Mouse (Mus musculus) spleen, postnatal 14 days (tissue): ENCODE results near the gene Slc12a3.

Experiments
- DNase-seq, 2 experiments: peaks; one replicate each; pipeline ENCODE4 v3.0.0; 2021 to 2022; ENCODE audit warnings: low spot score in 2 of 2

The Slc12a3 gene

GRCm38 (mm10) chr8:94328932-94329728 is at the start of gene Slc12a3:
TSS of gene Slc12a3 (plus strand) at chr8:94329201.
- no peak for DNase-seq

DNA sequence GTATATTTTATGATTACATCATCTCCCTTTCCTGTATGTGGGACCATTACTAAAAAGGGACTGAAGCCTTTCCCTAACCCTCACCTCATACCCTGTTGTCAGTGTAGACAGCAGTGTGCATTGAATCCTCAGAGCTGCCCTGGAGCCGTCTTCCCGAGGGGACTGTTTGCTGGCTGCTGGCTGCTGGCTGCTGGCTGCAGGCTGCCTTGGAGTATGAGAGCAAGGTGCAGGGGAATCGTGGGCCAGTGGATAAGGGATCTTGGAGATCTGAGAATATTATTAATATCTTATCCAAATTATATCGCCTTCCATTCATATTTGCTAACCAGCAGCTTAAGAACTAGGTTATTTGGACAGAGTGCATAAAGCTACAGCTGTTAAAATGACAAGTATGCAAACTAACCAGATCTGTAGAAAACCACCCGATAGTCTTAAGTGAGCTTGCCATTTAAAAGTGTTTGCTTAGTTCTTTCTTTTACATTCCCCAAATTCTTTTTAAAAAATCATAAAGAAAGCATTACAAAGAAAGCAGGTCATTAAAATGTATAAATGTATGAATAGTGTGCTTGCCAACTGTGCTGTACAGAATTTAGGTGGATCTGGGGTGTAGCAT is 48.9 kb upstream of the Slc12a3 start:
- no peak for DNase-seq

GRCm38 (mm10) chr8:94282453-94282985 is 46.5 kb upstream of the Slc12a3 start:
- DNase-seq, result no peak

DNA sequence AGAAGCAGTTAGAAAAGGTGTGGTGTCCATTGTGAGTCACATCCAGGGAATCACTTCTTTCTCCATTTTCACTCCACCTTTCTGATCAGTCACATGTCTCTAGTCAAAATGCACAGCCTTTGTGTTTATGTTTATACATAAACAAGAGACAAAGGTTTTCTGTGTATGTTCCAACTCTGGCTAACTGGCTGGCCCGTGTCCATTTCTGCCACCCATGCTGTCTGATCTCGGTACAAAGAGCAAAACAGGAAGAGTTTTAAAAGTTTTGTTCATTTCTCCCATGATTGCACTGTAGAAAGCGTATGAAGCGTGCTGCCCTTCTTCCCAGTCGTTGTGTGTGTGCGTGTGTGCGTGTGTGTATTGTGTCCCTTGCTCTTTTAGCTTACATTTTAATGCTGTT is 44.8 kb upstream of the Slc12a3 start:
- no peak for DNase-seq

- DNase-seq, result no peak
Measured at GRCm38 (mm10) chr8:94290606-94291005, 38.4 kb upstream of the Slc12a3 start.

DNA sequence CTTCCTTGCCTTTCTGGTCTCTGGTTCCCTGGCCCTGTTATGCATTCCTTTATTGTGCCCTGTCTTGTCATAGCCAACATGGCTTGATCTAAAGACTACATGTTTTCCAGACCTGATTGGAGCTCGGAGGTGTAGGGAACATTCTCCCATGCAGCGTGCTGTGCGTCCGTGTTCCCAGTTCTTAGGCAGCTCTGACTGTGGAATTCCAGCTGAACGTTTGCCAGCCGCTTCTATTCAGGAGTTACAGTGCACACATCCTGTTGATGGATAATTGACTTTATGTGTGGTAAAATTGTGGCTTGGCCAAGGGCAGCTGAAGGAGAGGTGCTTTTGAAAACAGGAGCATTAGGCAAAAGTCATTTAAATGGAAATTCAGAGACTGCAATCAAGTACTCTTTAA is 36.9 kb upstream of the Slc12a3 start:
- DNase-seq, result no peak

DNA sequence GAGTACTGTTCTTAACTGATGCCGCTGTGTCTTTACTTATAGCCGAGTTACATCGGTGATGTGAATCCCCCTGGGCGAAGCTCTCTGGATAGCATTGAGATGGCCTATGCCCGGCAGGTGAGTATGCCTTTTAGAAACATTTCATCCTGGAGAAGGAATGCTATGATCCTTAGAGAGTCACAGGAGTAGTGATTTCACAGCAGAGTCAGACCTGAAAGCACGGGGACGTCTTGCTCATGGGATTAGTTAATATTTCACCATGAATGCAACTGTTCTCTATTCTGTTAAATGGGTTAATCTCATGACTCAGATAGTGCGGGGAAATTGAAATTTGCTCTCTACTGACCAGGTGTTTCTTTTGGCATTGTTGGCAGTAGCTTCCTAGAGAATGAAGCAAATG is 36.4 kb upstream of the Slc12a3 start:
- DNase-seq, result no peak

DNA sequence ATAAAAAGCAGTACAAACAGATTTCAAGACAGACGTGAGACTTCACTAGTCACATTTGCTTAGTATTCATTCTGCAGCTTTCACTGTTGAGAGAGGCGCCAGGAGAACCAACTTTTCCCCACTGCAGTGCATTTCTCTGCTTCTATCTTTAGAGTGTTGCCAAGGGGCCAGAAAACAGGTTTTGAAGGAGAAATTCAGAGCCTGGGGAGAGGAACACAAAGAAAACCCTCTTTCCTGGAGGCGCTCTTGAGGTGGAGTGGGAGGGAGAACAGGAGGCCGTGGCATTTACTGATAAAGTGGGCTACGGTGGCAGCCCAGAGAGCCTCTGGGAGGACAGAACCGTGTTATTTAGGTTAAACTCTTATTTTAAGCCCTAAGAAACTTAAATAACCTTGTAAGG is 33.3 kb upstream of the Slc12a3 start:
- no peak for DNase-seq

- no peak for DNase-seq
Measured at GRCm38 (mm10) chr8:94296312-94296991, 32.5 kb upstream of the Slc12a3 start.

- no peak for DNase-seq
Measured at GRCm38 (mm10) chr8:94297101-94297500, 31.9 kb upstream of the Slc12a3 start.

DNA sequence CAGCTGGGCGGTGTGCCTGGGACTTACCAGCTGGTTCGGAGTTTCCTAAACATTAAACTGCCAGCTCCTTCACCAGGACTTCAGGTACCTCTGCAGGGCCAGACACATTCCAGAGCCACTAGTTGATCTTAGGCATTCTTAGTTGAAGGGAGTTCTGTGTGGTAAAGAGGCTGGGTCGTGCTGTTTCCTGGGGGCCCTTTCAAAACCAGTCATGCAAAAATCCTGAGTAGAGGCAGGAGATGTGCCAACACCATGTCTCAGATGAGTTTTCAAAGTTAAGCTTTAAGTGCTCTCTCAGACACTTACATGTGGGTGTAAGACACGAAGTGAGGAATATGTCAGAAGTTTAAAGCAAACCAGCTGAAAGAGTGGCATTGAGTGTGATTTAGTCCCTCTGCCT is 28.2 kb upstream of the Slc12a3 start:
- no peak for DNase-seq

GRCm38 (mm10) chr8:94304412-94304811 is 24.6 kb upstream of the Slc12a3 start:
- DNase-seq, result no peak

DNA sequence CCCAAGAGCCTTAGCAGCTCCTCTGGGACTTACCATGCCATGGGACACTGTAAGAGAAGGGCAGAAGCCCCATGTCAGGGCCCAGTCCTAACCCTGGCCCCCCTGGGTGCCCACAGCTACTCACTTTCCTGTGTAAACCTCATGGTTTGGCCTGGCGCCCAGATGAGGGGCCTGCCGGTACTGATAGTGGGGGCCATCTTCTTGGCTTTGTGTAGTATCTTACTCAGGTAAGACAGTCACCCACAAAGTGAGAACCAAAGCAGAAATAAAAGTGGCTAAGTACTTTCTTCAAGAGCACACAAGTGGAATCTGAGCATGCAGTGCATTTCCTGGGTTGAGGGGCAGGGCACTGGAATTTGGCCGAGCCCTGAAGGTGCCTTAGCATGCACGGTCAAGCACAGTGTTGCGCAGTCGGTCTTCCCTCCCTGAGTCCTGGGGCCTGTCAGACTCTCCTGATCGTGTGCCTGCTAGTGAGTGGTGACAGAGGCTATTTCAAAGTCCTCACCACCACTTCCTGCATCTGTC is 21.9 kb upstream of the Slc12a3 start:
- peak in 1 of 2 experiments; percentile 28 for DNase-seq

DNA sequence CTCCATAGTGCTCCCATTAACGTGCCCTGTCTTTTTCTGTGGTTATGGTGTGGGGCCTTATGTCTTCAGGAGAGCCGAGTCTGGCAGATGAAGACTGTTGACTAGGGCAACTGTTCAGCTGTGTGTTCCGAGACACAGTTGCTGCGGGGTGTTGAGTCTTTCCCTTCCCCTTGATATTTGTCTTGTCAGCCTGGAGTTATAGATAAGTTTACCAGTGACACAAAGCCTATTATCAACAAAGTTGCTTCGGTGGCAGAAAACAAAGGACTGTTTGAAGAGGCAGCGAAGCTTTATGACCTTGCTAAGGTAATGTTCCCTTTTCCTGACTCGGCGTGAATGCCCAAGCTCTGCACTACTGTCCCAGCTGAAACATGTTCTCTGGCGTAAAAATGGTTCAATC is 21.3 kb upstream of the Slc12a3 start:
- no peak for DNase-seq

DNA sequence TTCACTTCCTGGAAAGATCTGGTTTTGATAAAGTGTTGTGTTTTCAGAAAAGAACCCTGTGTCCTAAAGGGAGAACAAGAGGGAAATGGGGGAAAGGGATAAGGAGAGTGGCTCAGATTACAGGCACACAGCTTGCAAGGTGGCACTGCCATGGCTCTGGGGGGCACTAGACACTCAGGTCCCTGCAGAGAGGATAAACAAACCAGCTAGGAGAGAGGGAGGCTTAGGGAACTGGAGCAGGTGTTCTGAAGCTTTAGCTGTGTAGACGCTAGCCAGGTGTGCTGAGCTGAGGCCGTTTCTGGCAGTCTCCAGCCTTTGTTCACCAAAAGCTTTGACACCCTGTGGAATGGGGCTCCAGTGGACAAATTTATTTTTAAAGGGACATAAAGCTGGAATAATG is 14.9 kb upstream of the Slc12a3 start:
- no peak for DNase-seq

DNA sequence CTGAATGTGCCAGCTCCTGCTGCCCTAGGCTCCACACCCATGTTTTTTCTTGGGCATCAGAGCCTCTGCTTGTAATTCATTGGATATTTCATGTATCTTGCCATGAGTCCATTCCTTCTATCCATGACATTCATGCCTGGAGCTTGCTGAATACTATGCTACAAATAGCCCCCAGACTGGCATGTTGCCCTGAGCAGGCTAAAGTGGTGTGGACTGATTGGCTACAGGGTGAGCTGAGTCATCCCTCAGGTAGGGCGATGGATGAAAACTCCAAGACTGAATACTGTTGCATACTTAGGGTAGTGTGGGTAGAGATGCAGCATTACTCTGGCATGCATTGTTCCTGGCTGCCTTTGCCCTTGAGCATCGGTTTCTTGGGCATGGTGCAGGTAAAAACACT is 11.8 kb upstream of the Slc12a3 start:
- no peak for DNase-seq

DNA sequence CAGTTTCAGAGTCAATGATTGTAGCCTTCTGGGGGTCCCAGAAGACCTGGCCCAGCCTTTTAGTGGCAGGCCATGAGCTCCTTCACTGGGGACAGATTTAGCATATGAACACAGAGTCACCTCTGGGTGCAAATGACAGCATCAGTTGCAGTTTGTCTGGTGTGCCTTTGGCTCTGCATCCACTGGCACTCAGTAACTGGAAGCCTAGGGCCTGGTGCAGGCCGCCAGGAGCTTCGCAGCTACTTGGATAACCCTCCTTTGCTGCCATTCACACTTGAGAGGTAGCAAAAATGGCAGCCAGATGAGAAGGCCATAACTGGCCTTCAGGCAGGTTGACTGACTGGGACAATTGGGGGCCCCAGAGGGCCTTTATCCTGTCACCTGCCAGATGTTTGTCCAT is 11.3 kb upstream of the Slc12a3 start:
- DNase-seq, result no peak

- no peak for DNase-seq
Measured at GRCm38 (mm10) chr8:94320036-94320435, 9.0 kb upstream of the Slc12a3 start.

- no peak for DNase-seq
Measured at GRCm38 (mm10) chr8:94322083-94322482, 6.9 kb upstream of the Slc12a3 start.

GRCm38 (mm10) chr8:94323041-94323440 is 6.0 kb upstream of the Slc12a3 start:
- no peak for DNase-seq

DNA sequence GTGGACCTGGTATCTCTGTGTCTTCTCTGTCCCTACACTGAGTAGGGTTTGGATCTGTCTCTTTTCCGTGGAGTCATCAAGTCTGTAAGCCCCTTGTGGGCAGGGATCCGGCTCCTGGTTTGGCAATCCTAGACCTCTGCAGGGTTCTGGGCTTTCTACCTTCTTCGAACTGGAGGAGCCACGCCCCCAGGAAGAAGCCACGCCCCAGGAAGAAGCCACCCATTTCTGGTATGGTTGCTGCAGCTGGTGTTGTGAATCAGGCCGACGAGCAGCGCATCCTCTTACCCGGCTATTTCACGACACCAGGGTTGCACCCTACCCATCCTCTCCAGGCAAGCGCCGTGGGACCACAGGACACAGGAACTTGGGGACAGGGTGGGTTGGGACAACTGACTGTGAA is 4.9 kb upstream of the Slc12a3 start:
- DNase-seq, result no peak

GRCm38 (mm10) chr8:94326016-94326415 is 3.0 kb upstream of the Slc12a3 start:
- no peak for DNase-seq
